Mouse (Mus musculus) heart, postnatal 4 days (tissue): ENCODE data around the gene Zfp628. TPM values are rescaled to one million over a fixed set of nuclear protein-coding genes. Genes with fewer than 3 reads are reported as not detected.

Source experiments
- DNase-seq: peaks from one replicate; pipeline ENCODE4 v3.0.0; 2021
- total RNA-seq, 2 experiments: library from RNA; stranded (reverse); gene quantifications; 2 replicates each; pipeline ENCODE4 v1.2.3; 2021

Zfp628 gene
- total RNA-seq, 2 experiments from 2014 or later: 14.7 to 16.7 TPM

DNA sequence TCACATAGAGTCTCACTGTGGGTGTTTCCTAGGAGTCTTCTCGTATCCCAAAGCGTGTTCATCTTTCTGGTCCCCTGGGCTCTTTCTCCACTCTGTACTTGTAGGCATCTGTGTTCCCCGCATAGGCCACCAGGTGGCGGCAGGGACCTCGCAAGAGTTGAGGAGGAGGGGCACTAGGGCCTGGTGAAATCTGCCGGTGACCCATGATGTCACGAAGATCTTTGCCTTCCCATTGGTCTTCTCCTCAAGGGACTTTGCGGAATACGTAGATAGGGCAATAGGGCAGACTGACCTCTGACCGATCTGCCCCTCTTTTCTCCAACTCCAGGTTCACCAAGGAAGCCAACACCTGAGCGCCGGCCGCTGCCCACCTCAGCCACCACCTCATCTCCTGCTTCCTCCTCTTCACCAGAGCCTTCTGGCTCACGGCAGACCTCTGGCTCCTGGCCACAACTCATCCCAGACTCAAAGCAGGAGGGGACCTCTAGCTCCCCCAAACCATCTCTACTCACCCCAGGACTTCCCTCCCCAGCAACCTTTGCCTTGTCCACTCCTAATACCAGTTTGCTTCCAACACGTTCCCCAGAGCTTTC lies 28.3 kb downstream of the Zfp628 start:
- DNase-seq: peak; percentile 97

DNA sequence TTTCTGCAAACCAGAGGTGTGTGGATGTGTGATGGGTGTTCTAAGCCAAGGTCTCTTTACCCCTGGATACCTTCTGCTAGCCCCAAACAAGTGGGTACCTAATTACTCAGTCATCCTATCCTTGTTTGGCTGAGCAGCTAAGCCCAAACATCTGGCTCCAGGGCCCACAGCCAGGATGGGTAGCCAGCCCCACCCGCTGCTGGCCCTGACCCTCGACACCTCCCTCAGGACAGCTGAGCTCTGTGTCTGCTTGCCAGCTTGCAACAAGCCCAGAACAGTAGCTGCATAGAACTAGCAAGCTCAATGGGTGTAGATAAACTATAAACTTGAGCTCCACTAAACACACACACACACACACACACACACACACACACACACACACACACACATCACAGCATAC lies 32.8 kb downstream of the Zfp628 start:
- DNase-seq: peak; percentile 61

DNA sequence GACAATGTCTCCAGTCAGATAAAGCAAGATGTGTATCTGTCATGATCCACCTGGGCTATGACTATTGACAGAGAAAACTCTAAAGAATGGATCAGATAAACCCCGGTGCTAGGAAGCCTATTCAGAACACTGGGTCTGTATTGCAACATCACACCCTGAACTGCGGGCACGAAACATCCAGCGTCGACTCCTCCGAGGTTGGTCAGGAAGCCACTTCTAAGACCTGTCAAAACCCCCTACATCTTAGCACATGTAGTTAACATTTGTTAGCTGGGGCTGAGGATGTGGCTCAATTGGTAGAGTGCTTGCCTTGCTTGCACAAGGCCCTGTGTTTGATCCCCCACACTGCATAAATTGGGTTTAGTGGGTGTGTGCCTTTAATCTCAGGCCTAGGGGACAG lies 33.4 kb downstream of the Zfp628 start:
- DNase-seq: no peak

DNA sequence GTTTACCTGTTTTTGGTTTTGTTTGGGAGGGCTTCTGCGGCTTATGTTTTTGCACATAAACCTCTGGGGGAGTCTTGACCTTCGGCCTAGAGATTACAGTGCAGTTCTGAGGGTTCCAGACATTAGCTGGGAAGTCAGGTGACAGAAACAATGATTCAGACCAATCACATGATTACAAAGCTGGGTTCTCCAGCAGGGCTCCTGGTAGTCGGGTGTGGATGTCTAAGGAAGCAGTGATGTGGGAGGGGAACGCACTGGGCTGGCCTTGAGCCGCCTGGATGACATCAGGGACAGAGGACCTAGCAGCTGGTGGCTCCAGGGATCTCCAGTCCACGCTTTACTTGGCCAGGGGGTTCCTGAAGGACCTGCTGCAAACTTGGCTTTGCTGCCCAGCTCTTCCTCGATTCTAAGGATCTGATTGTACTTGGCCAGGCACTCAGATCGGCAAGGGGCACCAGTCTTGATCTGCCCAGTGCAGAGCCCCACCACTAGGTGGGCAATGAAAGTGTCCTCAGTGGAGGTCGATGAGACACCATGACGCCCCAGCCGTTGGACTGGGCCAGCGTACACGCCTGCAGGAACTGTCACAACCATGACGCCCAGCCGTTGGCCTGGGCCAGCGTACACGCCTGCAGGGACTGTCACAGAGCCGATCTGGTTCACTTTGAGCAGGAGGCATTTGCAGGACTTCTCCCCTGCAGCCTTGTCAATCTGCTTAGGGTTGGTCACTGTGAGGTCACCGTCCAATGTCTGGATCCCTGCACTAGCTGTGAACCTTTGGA lies 35.7 kb downstream of the Zfp628 start:
- DNase-seq: peak; percentile 50

DNA sequence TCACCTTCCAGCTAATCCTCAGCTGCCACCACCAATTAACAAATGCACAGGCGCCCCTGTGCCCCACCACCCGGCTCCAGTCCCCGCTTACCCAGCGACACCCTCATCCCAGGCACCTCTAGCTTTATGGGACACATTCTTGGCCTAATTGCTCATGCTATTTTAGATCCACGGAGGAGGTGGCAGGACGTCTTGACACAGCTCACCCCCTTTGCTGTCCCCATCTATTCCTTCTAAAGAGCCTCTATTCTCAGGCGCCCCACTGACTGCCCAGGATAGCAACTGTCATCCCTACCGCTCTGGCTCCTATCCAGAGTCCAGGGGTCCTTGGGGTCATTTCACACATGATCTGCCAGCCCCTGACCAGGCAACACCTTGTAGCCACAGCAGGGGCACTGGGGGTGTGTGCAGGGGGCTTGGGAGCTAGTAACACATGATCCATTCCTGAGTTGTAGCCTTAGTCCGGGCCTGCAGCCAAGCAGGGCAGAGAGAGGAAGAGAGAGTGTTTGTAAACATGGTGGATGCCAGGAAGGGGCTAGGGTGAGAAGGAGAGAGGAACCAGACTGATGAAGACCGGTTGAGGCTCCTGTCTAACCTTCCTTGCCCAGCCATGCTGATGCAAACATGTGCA lies 38.9 kb downstream of the Zfp628 start:
- DNase-seq: peak; percentile 59

GRCm38 (mm10) chr7:4957361-4957760 lies 42.3 kb downstream of the Zfp628 start:
- DNase-seq: no peak

GRCm38 (mm10) chr7:4963527-4963926 lies 48.5 kb downstream of the Zfp628 start:
- no peak for DNase-seq

DNA sequence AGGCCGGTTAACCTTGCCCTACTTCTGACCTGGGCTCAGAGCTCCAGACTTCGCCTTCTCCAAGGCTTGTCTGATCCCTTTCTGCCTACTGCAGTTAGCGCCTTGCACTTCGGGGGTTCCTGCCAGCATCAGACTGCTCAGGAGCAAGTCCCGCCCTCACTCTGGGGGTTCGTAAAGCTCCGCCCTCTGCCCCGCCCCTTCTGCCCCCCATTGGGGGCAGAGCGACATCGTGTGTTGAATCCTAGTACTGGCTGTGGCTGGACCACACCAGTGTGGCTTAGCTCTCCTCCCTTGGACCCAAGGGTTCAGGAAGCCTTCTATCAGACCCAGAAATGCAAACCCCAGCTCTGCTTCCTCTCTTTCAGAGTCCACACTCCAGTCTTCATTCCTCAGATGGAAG lies 49.3 kb downstream of the Zfp628 start, which contains the start of gene Sbk2:
TSS of gene Sbk2 (minus strand) at position 135 of the 400 bp plus-strand sequence.
- DNase-seq: peak; percentile 91

GRCm38 (mm10) chr7:4964988-4965387 lies 50.0 kb downstream of the Zfp628 start:
- no peak for DNase-seq

DNA sequence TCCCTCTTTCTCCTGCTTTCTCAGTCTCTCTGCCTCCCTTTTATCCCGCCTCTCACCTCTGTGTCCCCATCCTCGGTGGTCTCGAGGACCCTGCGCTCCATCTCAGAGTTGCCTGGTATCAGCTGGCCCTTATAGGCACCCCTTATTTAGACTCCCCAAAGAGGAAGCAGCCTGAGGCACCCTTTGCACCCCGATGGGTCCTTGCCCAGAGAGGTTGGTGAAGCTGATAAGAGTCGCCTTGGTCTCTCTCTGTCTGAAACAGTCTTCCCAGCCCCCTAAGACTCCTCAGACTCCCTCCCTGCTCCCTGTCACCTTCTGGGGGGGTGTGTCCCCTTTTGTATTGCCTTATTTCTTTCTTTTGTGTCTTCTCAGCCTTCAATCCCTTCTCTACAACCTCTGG lies 56.1 kb downstream of the Zfp628 start, which contains the start of gene Sbk3:
TSS of gene Sbk3 (minus strand) at position 101 of the 400 bp plus-strand sequence.
- DNase-seq: no peak

Other genes starting within 250 kb of the Zfp628 start
- 10 to 100 TPM; 51.5 to 54.7 TPM for gene Hspbp1, start 230.1 kb upstream of the Zfp628 start, total RNA-seq
- gene Brsk1, start 224.6 kb upstream of the Zfp628 start, total RNA-seq: 1 to 10 TPM; 4.1 to 5.9 TPM
- gene Tmem150b, start 190.0 kb upstream of the Zfp628 start, total RNA-seq: under 1 TPM in 1 of 2 experiments, not detected in 1; 0.12 TPM
- 10 to 100 TPM; 41.6 to 43.5 TPM for gene Kmt5c, start 175.1 kb upstream of the Zfp628 start, total RNA-seq
- gene Cox6b2, start 162.1 kb upstream of the Zfp628 start, total RNA-seq: 10 to 100 TPM; 11.7 to 16.9 TPM
- not detected for gene Fam71e2, start 143.9 kb upstream of the Zfp628 start, total RNA-seq
- under 1 TPM in 1 of 2 experiments, not detected in 1; 0.23 TPM for gene Il11, start 132.4 kb upstream of the Zfp628 start, total RNA-seq
- not detected for gene Tmem190, start 132.3 kb upstream of the Zfp628 start, total RNA-seq
- 1 to 10 TPM; 2.7 to 5.1 TPM for gene Tmem238, start 125.6 kb upstream of the Zfp628 start, total RNA-seq
- gene Rpl28, start 122.3 kb upstream of the Zfp628 start, total RNA-seq: 100 to 1,000 TPM; 726 to 732 TPM
- 100 to 1,000 TPM; 281 to 285 TPM for gene Ube2s, start 102.6 kb upstream of the Zfp628 start, total RNA-seq
- under 1 TPM in 1 of 2 experiments, not detected in 1; 0.20 TPM for gene Shisa7, start 70.5 kb upstream of the Zfp628 start, total RNA-seq
- 1 to 10 TPM; 1.6 to 2.3 TPM for gene Isoc2b, start 45.0 kb upstream of the Zfp628 start, total RNA-seq
- gene Isoc2a, start 38.1 kb upstream of the Zfp628 start, total RNA-seq: 10 to 100 TPM; 14.7 to 15.5 TPM
- not detected for gene Gm36210, start 8.7 kb upstream of the Zfp628 start, total RNA-seq
- gene Nat14, start 6.8 kb downstream of the Zfp628 start, total RNA-seq: 1 to 10 TPM; 3.9 to 6.2 TPM
- 10 to 100 TPM in 1 of 2 experiments, 1 to 10 TPM in 1; 8.7 to 11.1 TPM for gene Ssc5d, start 10.6 kb downstream of the Zfp628 start, total RNA-seq
- 10 to 100 TPM; 10.6 TPM for gene Sbk2, start 49.2 kb downstream of the Zfp628 start, total RNA-seq
- 10 to 100 TPM; 21.0 to 24.3 TPM for gene Sbk3, start 56.0 kb downstream of the Zfp628 start, total RNA-seq
- 10 to 100 TPM; 28.4 to 38.0 TPM for gene Zfp579, start 80.9 kb downstream of the Zfp628 start, total RNA-seq
- 1 to 10 TPM; 6.0 to 6.4 TPM for gene Zfp524, start 99.2 kb downstream of the Zfp628 start, total RNA-seq
- gene Fiz1, start 99.5 kb downstream of the Zfp628 start, total RNA-seq: 10 to 100 TPM; 26.4 to 26.9 TPM
- not detected for gene Gm44973, start 100.3 kb downstream of the Zfp628 start, total RNA-seq
- gene Zfp865, start 105.2 kb downstream of the Zfp628 start, total RNA-seq: 10 to 100 TPM; 26.0 to 26.6 TPM
- gene Ccdc106, start 105.3 kb downstream of the Zfp628 start, total RNA-seq: under 1 TPM in 1 of 2 experiments, not detected in 1; 0.61 TPM
- gene 4632433K11Rik, start 118.9 kb downstream of the Zfp628 start, total RNA-seq: under 1 TPM in 1 of 2 experiments, not detected in 1; 0.57 TPM
- 1 to 10 TPM; 5.4 to 6.0 TPM for gene Zfp784, start 123.2 kb downstream of the Zfp628 start, total RNA-seq
- gene Zfp580, start 136.3 kb downstream of the Zfp628 start, total RNA-seq: 10 to 100 TPM; 12.2 to 13.2 TPM
- 100 to 1,000 TPM; 136 to 145 TPM for gene U2af2, start 146.9 kb downstream of the Zfp628 start, total RNA-seq
- gene Epn1, start 165.0 kb downstream of the Zfp628 start, total RNA-seq: 100 to 1,000 TPM; 171 to 183 TPM
- not detected for gene Rfpl4, start 201.7 kb downstream of the Zfp628 start, total RNA-seq
- 1 to 10 TPM; 2.6 to 4.5 TPM for gene Rasl2-9, start 210.7 kb downstream of the Zfp628 start, total RNA-seq
- gene Vmn1r55, start 234.5 kb downstream of the Zfp628 start, total RNA-seq: not detected